Mouse (Mus musculus): ENCODE measurements around the gene Siglecf. TPM values are rescaled to one million over a fixed set of nuclear protein-coding genes. Genes with fewer than 3 reads are reported as not detected.

Gene Siglecf
- polyA plus RNA-seq, 1 experiment: not detected

DNA sequence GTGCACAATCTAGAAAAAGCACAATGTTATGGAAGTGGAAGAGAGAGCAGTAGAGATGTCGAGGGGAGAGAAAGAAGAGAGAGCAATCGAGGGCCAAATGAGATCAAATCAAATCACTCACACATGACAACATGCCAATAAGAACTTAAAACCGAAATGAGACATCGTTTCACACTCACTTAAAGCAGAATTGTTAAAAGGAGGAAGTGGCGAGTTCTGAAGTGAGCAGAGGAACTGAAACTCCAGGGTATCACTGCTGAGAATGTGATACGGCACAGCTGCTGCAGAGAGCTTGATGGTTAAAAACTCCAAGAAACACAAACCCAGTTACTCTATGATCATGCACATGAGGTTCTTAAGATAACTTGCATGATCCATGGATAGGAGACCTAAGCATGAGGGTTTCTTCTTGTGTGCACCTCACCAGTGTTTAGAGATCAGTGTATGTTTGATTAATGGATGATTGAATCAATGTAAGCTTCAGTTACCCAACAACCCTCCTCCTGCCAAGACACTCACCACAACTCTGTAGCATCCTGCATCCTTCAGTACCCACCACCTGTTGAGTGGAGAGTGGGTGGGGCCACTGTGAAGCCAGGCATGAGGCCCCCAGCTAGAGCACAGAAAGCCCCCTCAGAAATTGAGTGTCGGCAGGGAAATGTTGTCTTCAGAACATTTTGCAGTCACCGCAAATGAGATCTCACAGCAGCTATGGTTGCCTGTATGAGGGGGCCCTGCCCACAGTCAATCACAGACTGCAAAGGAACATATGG, 41.4 kb downstream of the Siglecf start:
- no peak for TF ChIP-seq MYOD1 (IDR thresholded peaks at IDR 0.05; ENCODE audit: control insufficient read depth, insufficient read length, low read depth)
- no peak for TF ChIP-seq USF1 (IDR thresholded peaks at IDR 0.05; ENCODE audit: low read depth)
- no peak for TF ChIP-seq FOSL1 (IDR thresholded peaks at IDR 0.05; ENCODE audit: insufficient read depth, low read length, poor library complexity, severe bottlenecking)
- no peak for TF ChIP-seq CTCF (IDR thresholded peaks at IDR 0.05; ENCODE audit: control insufficient read depth, insufficient read depth, insufficient read length)
- no peak for TF ChIP-seq CEBPB (IDR thresholded peaks at IDR 0.05; ENCODE audit: low read depth)
- TF ChIP-seq MAX (IDR thresholded peaks at IDR 0.05): no peak
- no peak for TF ChIP-seq MYOG (IDR thresholded peaks at IDR 0.05; ENCODE audit: control insufficient read depth, extremely low read depth, insufficient read length)
- Histone ChIP-seq H3K4me3 (ENCODE audit: insufficient read depth, poor library complexity, severe bottlenecking) (no peak overlapping the region), H3K27me3 (ENCODE audit: control insufficient read depth, insufficient read depth, insufficient read length) (no peaks in the 10 kb centered on the region), H3K79me3 (ENCODE audit: low read depth) (no peaks in the 10 kb centered on the region), H3K79me2 (ENCODE audit: control insufficient read depth, insufficient read depth) (no peaks in the 10 kb centered on the region), H3ac (ENCODE audit: control insufficient read depth, insufficient read length, low read depth) (no peak overlapping the region), H3K36me3 (ENCODE audit: control insufficient read depth, insufficient read depth) (no peaks in the 10 kb centered on the region)

DNA sequence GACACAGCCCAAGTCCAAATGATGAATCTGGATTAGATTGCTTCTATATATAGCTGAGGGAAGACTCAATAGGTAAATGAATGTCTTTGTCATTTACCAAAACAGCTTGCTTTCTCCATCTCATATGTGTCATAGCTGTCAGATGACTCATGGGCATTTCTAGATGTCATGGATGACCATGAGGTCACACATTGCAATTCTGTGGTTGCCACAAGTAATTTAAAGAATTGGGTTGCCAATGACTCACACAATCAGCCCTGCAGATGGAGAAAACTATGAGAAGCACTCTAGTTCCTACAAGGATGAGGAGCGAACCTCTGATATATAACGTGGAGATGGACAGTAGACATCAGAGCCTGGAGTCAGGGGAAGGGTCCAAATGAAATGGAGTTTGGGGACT, 48.4 kb downstream of the Siglecf start:
- TF ChIP-seq MYOD1 (IDR thresholded peaks at IDR 0.05; ENCODE audit: control insufficient read depth, insufficient read length, low read depth) (peak; percentile 43), MAX (IDR thresholded peaks at IDR 0.05) (peak; percentile 41), MYOG (IDR thresholded peaks at IDR 0.05; ENCODE audit: control insufficient read depth, extremely low read depth, insufficient read length) (no peak), CEBPB (IDR thresholded peaks at IDR 0.05; ENCODE audit: low read depth) (peak; percentile 51), FOSL1 (IDR thresholded peaks at IDR 0.05; ENCODE audit: insufficient read depth, low read length, poor library complexity, severe bottlenecking) (peak; percentile 89)
- Histone ChIP-seq H3K79me3 (ENCODE audit: low read depth) (no peaks in the 10 kb centered on the region), H3K27me3 (ENCODE audit: control insufficient read depth, insufficient read depth, insufficient read length) (no peaks in the 10 kb centered on the region)

DNA sequence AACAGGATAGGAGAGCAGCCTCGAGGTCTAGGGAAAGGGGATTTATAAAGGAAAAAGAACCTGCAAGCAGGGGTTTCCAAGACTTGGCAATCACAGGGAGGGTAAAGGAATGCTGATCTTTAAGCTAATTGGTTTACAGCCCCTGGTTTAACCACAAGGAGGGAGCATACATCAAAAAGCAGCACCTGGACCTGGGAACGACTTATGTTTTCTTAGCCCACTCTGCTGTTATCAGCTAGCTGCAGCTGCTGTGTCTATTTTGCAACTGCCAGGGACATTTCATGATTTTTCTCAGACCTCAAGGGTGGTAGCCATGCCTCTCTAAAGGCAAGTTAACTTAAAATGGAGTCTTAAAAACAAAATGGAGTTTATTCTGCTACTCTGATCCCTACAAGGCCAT, 51.6 kb downstream of the Siglecf start:
- H3K36me3 ChIP-seq (ENCODE audit: control insufficient read depth, insufficient read depth): no peaks in the 10 kb centered on the region
- no peak overlapping the region for H3K4me3 ChIP-seq (ENCODE audit: insufficient read depth, poor library complexity, severe bottlenecking)
- H3K79me3 ChIP-seq (ENCODE audit: low read depth): no peaks in the 10 kb centered on the region
- no peak overlapping the region for H3ac ChIP-seq (ENCODE audit: control insufficient read depth, insufficient read length, low read depth)
- H3K27me3 ChIP-seq (ENCODE audit: control insufficient read depth, insufficient read depth, insufficient read length): no peaks in the 10 kb centered on the region
- TF ChIP-seq USF1 (IDR thresholded peaks at IDR 0.05; ENCODE audit: low read depth): no peak
- TF ChIP-seq CEBPB (IDR thresholded peaks at IDR 0.05; ENCODE audit: low read depth): no peak
- no peak for TF ChIP-seq MYOD1 (IDR thresholded peaks at IDR 0.05; ENCODE audit: control insufficient read depth, insufficient read length, low read depth)
- no peak for TF ChIP-seq CTCF (IDR thresholded peaks at IDR 0.05; ENCODE audit: control insufficient read depth, insufficient read depth, insufficient read length)
- TF ChIP-seq FOSL1 (IDR thresholded peaks at IDR 0.05; ENCODE audit: insufficient read depth, low read length, poor library complexity, severe bottlenecking): no peak
- no peak for TF ChIP-seq MYOG (IDR thresholded peaks at IDR 0.05; ENCODE audit: control insufficient read depth, extremely low read depth, insufficient read length)
- TF ChIP-seq MAX (IDR thresholded peaks at IDR 0.05): no peak
- H3K79me2 ChIP-seq (ENCODE audit: control insufficient read depth, insufficient read depth): no peaks in the 10 kb centered on the region

More for the DNA sequence above, 48.4 kb downstream of the Siglecf start:
- Histone ChIP-seq H3ac (ENCODE audit: control insufficient read depth, insufficient read length, low read depth) (no peak overlapping the region), H3K79me2 (ENCODE audit: control insufficient read depth, insufficient read depth) (no peaks in the 10 kb centered on the region), H3K4me3 (ENCODE audit: insufficient read depth, poor library complexity, severe bottlenecking) (no peak overlapping the region), H3K36me3 (ENCODE audit: control insufficient read depth, insufficient read depth) (no peaks in the 10 kb centered on the region)

DNA sequence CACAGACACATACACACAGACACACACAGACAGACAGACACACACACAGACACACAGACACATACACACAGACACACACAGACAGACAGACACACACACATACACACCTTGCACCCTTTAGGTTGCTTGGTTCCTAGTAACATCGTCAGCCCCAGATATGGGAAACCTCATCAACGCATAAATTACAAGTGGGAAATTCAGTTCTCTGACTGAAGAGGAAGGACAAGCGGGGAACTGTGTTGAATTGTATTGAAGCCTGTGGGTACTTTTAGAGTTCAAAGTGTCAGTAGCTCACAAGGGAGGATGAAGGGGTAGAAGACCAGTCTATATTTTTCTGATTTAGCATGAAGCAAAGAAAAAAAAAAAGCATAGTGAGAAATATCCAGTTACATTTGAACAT, 56.4 kb downstream of the Siglecf start:
- no peak overlapping the region for H3K4me3 ChIP-seq (ENCODE audit: insufficient read depth, poor library complexity, severe bottlenecking)
- TF ChIP-seq MYOD1 (IDR thresholded peaks at IDR 0.05; ENCODE audit: control insufficient read depth, insufficient read length, low read depth) (no peak), CEBPB (IDR thresholded peaks at IDR 0.05; ENCODE audit: low read depth) (no peak), MAX (IDR thresholded peaks at IDR 0.05) (no peak), MYOG (IDR thresholded peaks at IDR 0.05; ENCODE audit: control insufficient read depth, extremely low read depth, insufficient read length) (no peak), CTCF (IDR thresholded peaks at IDR 0.05; ENCODE audit: control insufficient read depth, insufficient read depth, insufficient read length) (no peak), FOSL1 (IDR thresholded peaks at IDR 0.05; ENCODE audit: insufficient read depth, low read length, poor library complexity, severe bottlenecking) (no peak), USF1 (IDR thresholded peaks at IDR 0.05; ENCODE audit: low read depth) (no peak)
- no peak overlapping the region for H3ac ChIP-seq (ENCODE audit: control insufficient read depth, insufficient read length, low read depth)
- no peaks in the 10 kb centered on the region for H3K79me3 ChIP-seq (ENCODE audit: low read depth)
- H3K79me2 ChIP-seq (ENCODE audit: control insufficient read depth, insufficient read depth): no peaks in the 10 kb centered on the region
- H3K36me3 ChIP-seq (ENCODE audit: control insufficient read depth, insufficient read depth): no peaks in the 10 kb centered on the region
- H3K27me3 ChIP-seq (ENCODE audit: control insufficient read depth, insufficient read depth, insufficient read length): no peaks in the 10 kb centered on the region

DNA sequence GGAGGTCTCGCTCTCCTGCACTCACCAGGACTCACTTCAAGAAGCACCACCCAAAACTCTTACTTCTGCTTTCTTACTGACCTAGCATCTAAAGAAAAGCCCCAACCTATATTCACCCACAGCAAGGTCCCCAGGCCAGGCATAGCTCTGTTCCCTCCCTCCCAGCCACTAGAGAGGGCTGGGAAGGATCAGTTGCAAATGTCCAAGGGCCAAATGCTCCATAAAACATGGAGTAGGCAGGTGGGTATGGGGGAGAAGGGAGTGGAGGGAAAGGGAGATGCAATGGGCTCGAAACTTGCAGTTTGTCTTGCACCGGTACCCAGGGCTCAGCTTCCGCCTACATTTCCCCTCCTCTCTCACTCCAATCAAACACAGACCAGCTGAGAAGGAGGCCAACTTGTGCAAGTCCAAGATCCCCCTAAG, 57.0 kb downstream of the Siglecf start, which contains the start of gene Siglecg:
TSS of gene Siglecg (plus strand) at position 74 of the 423 bp plus-strand sequence.
- Histone ChIP-seq H3K79me2 (ENCODE audit: control insufficient read depth, insufficient read depth) (no peaks in the 10 kb centered on the region), H3K36me3 (ENCODE audit: control insufficient read depth, insufficient read depth) (no peaks in the 10 kb centered on the region), H3K79me3 (ENCODE audit: low read depth) (no peaks in the 10 kb centered on the region), H3ac (ENCODE audit: control insufficient read depth, insufficient read length, low read depth) (no peak within 1 kb of the TSS), H3K4me3 (ENCODE audit: insufficient read depth, poor library complexity, severe bottlenecking) (no peak within 1 kb of the TSS), H3K27me3 (ENCODE audit: control insufficient read depth, insufficient read depth, insufficient read length) (no peaks in the 10 kb centered on the region)
- TF ChIP-seq CEBPB (IDR thresholded peaks at IDR 0.05; ENCODE audit: low read depth): no peak
- TF ChIP-seq CTCF (IDR thresholded peaks at IDR 0.05; ENCODE audit: control insufficient read depth, insufficient read depth, insufficient read length): no peak
- no peak for TF ChIP-seq MYOD1 (IDR thresholded peaks at IDR 0.05; ENCODE audit: control insufficient read depth, insufficient read length, low read depth)
- TF ChIP-seq USF1 (IDR thresholded peaks at IDR 0.05; ENCODE audit: low read depth): no peak
- no peak for TF ChIP-seq MAX (IDR thresholded peaks at IDR 0.05)
- no peak for TF ChIP-seq FOSL1 (IDR thresholded peaks at IDR 0.05; ENCODE audit: insufficient read depth, low read length, poor library complexity, severe bottlenecking)
- TF ChIP-seq MYOG (IDR thresholded peaks at IDR 0.05; ENCODE audit: control insufficient read depth, extremely low read depth, insufficient read length): no peak

Measured in C2C12 (cell line).